Mouse (Mus musculus) midbrain, embryonic 14.5 days (tissue): ENCODE measurements around the gene Hmgb4. TPM values are rescaled to one million over a fixed set of nuclear protein-coding genes. Genes with fewer than 3 reads are reported as not detected.

Source experiments
- ATAC-seq: fragments of 200-750 bp; cut with Nextera tagmentation; 2 replicates; pipeline ENCODE4 v1.8.0; 2017; ENCODE audit warnings: moderate number of reproducible peaks, moderate library complexity; ENCODE audit not compliant: low FRiP score, low TSS enrichment
- DNase-seq: peaks from one replicate; pipeline ENCODE4 v3.0.0-alpha.2; 2015
- H3K27ac ChIP-seq: fragments of 300-500 bp; sonication (generic); replicated peaks from 2 replicates; pipeline ENCODE4 v1.5.1; 2014; ENCODE audit warnings: mild to moderate bottlenecking, low read depth, low read length, moderate library complexity
- H3K27me3 ChIP-seq: fragments of 300-500 bp; sonication (generic); 2 replicates; pipeline ENCODE4 v1.6.1; 2014; ENCODE audit warnings: low read length, control low read depth, mixed read lengths; ENCODE audit not compliant: control insufficient read depth, insufficient read depth
- H3K36me3 ChIP-seq: fragments of 300-500 bp; sonication (generic); 2 replicates; pipeline ENCODE4 v1.6.1; 2014; ENCODE audit warnings: low read length, control low read depth; ENCODE audit not compliant: control insufficient read depth, insufficient read depth
- H3K4me1 ChIP-seq: fragments of 300-500 bp; sonication (generic); 2 replicates; pipeline ENCODE4 v1.6.1; 2014; ENCODE audit warnings: mild to moderate bottlenecking, antibody characterized with exemption, low read length, control low read depth; ENCODE audit not compliant: control insufficient read depth, insufficient read depth
- H3K4me2 ChIP-seq: fragments of 300-500 bp; sonication (generic); 2 replicates; pipeline ENCODE4 v1.6.1; 2014; ENCODE audit warnings: mild to moderate bottlenecking, low read length, moderate library complexity
- H3K4me3 ChIP-seq: fragments of 300-500 bp; sonication (generic); replicated peaks from 2 replicates; pipeline ENCODE4 v1.5.1; 2014; ENCODE audit warnings: low read depth, low read length
- H3K9ac ChIP-seq: fragments of 300-500 bp; sonication (generic); replicated peaks from 2 replicates; pipeline ENCODE4 v1.6.1; 2014; ENCODE audit warnings: mild to moderate bottlenecking, low read length, moderate library complexity
- H3K9me3 ChIP-seq: fragments of 300-500 bp; sonication (generic); 2 replicates; pipeline ENCODE4 v1.6.1; 2016; ENCODE audit warnings: low read length, control low read depth, mixed read lengths; ENCODE audit not compliant: control insufficient read depth
- WGBS: fragments of 180-500 bp; shearing (Covaris S2); extraction: QIAGEN DNeasy Blood & Tissue Kit; methylation state at CpG from one replicate; pipeline ENCODE4 v1.1.7; 2014; 5-methylcytosine and 5-hydroxymethylcytosine counted together
- polyA plus RNA-seq: library from polyadenylated mRNA; unstranded; fragments of >200 nt; fragmentation: Nextera tagmentation; extraction: Ambion mirVana; gene quantifications from 2 replicates; pipeline ENCODE4 v1.2.1, GENCODE M21; 2014

The Hmgb4 gene
- polyA plus RNA-seq, 1 experiment from 2014 or later: not detected

GRCm38 (mm10) chr4:128241075-128241853 is 19.5 kb downstream of the Hmgb4 start:
- Histone ChIP-seq H3K27me3 (no peaks in the 10 kb centered on the region), H3K9me3 (no peaks in the 10 kb centered on the region), H3K4me1 (peaks cover 20% of the 10 kb centered on the region), H3K4me3 (no peak overlapping the region), H3K27ac (peak overlapping the region; percentile 55), H3K9ac (no peak overlapping the region), H3K4me2 (no peak overlapping the region), H3K36me3 (no peaks in the 10 kb centered on the region)
- DNase-seq (peak; percentile 46), ATAC-seq (no peak)
- WGBS: 7% methylated on average over 19 of the region's 19 CpGs

- ATAC-seq: no peak
- 18% methylated on average over 1 of the region's 1 CpGs for WGBS
Measured at GRCm38 (mm10) chr4:128239113-128239512, 21.6 kb downstream of the Hmgb4 start.

GRCm38 (mm10) chr4:128233458-128233857 is 27.3 kb downstream of the Hmgb4 start:
- no peak for DNase-seq
- no peak for ATAC-seq
- H3K4me3 ChIP-seq: no peak overlapping the region
- H3K4me1 ChIP-seq: peaks cover 6% of the 10 kb centered on the region
- no peaks in the 10 kb centered on the region for H3K27me3 ChIP-seq
- H3K27ac ChIP-seq: no peak overlapping the region
- H3K9ac ChIP-seq: no peak overlapping the region
- no peak overlapping the region for H3K4me2 ChIP-seq
- no peaks in the 10 kb centered on the region for H3K9me3 ChIP-seq
- H3K36me3 ChIP-seq: no peaks in the 10 kb centered on the region
- WGBS: 83% methylated on average over 13 of the region's 13 CpGs

More at GRCm38 (mm10) chr4:128239113-128239512, 21.6 kb downstream of the Hmgb4 start:
- H3K9ac ChIP-seq: no peak overlapping the region
- no peak overlapping the region for H3K4me2 ChIP-seq
- H3K27me3 ChIP-seq: no peaks in the 10 kb centered on the region
- peaks cover 20% of the 10 kb centered on the region for H3K4me1 ChIP-seq
- H3K36me3 ChIP-seq: no peaks in the 10 kb centered on the region
- no peak overlapping the region for H3K4me3 ChIP-seq
- no peaks in the 10 kb centered on the region for H3K9me3 ChIP-seq
- H3K27ac ChIP-seq: no peak overlapping the region
- no peak for DNase-seq

GRCm38 (mm10) chr4:128227377-128228316 is 33.1 kb downstream of the Hmgb4 start:
- no peaks in the 10 kb centered on the region for H3K9me3 ChIP-seq
- 23% methylated on average over 13 of the region's 13 CpGs for WGBS
- H3K27ac ChIP-seq: peak overlapping the region; percentile 67
- H3K4me1 ChIP-seq: peaks cover 21% of the 10 kb centered on the region
- no peak overlapping the region for H3K4me2 ChIP-seq
- no peaks in the 10 kb centered on the region for H3K36me3 ChIP-seq
- no peak overlapping the region for H3K9ac ChIP-seq
- ATAC-seq (peak; percentile 53; the same call in 1 of the 2 replicates), DNase-seq (peak; percentile 74)
- H3K27me3 ChIP-seq: no peaks in the 10 kb centered on the region
- H3K4me3 ChIP-seq: no peak overlapping the region

GRCm38 (mm10) chr4:128224453-128224852 is 36.3 kb downstream of the Hmgb4 start:
- Histone ChIP-seq H3K27ac (no peak overlapping the region), H3K36me3 (no peaks in the 10 kb centered on the region), H3K4me3 (no peak overlapping the region), H3K9me3 (no peaks in the 10 kb centered on the region), H3K4me1 (peaks cover 18% of the 10 kb centered on the region), H3K27me3 (no peaks in the 10 kb centered on the region), H3K4me2 (no peak overlapping the region), H3K9ac (no peak overlapping the region)
- WGBS: 57% methylated on average over 6 of the region's 6 CpGs
- DNase-seq (no peak), ATAC-seq (no peak)

- 65% methylated on average over 13 of the region's 13 CpGs for WGBS
- no peak for ATAC-seq
Measured at GRCm38 (mm10) chr4:128217991-128218595, 42.7 kb downstream of the Hmgb4 start.

More at GRCm38 (mm10) chr4:128217991-128218595, 42.7 kb downstream of the Hmgb4 start:
- Histone ChIP-seq H3K9me3 (0 out of 2 replicates have a peak, but pooled peaks cover 4% of the 10 kb centered on the region), H3K27me3 (no peaks in the 10 kb centered on the region), H3K27ac (no peak overlapping the region), H3K4me2 (no peak overlapping the region), H3K4me1 (0 out of 2 replicates have a peak, but pooled peaks cover under 1% of the 10 kb centered on the region), H3K36me3 (no peaks in the 10 kb centered on the region), H3K4me3 (no peak overlapping the region), H3K9ac (no peak overlapping the region)
- DNase-seq: no peak
